Mouse (Mus musculus) left cerebral cortex, postnatal 10 days (tissue): Measurements from ENCODE around the gene Rasal3. TPM values are rescaled to one million over a fixed set of nuclear protein-coding genes. Genes with fewer than 3 reads are reported as not detected.

Experiments
- DNase-seq, 2 experiments: peaks; one replicate each; pipeline ENCODE4 v3.0.0; 2021 to 2022; ENCODE audit warnings: low spot score in 2 of 2, mixed read lengths in 1 of 2; ENCODE audit errors: extremely low spot score in 1 of 2
- intact Hi-C: fragments of 180-260 bp; cut with DNase I; formaldehyde crosslinking; loops from one replicate; pipeline ENCODE4 v1.15.1; 2025
- total RNA-seq, 2 experiments: library from RNA; stranded (reverse); gene quantifications; 2 replicates each; pipeline ENCODE4 v1.2.3; 2021

Rasal3 gene
- total RNA-seq, 2 experiments from 2014 or later, result 2.9 to 3.4 TPM

GRCm38 (mm10) chr17:32362686-32363085, 40.7 kb downstream of the Rasal3 start:
- intact Hi-C loops, result no loop called here
- DNase-seq, result no peak

GRCm38 (mm10) chr17:32359928-32360327, 43.5 kb downstream of the Rasal3 start:
- DNase-seq, result peak in 1 of 2 experiments; percentile 47
- intact Hi-C loops, result no loop called here

- no peak for DNase-seq
- intact Hi-C loops, result no loop called here
Measured at GRCm38 (mm10) chr17:32358943-32359340, 44.4 kb downstream of the Rasal3 start.

DNA sequence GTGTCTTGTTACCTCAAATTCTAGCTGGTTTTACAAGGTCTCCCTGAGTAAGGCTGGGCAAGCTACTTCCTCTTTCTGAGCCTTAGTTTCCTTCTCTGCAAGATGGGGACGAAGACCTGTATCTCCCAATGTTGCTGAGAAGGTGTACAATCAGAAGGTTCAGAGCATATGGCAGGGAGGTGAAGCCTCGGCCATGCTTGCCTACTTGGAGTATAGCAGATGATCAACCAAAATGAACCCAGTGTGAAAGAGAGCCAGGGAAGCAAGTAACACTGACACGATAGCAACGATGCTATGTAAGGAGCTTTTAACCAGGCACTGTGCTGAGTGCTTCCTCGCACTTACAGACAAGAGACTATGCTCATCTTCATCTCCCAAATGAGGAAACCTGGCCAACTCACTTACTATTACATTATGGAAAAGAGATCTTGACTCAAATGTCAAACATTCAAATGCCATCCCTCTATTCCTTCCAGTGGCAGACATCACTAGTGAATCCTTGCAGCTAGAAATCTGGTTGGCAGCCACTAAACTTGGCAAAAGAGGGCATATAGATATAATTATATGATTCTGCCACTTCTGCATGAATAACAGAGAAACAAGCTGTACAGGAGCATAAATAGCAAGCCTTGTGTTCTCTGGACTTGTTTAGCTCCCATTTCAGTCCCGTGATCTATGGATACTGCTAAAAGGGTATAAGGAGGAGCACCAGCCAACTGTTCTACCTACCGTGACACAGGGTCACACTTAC, 45.0 kb downstream of the Rasal3 start:
- intact Hi-C loops, result no loop called here
- no peak for DNase-seq

GRCm38 (mm10) chr17:32356766-32357760, 46.3 kb downstream of the Rasal3 start:
- DNase-seq, result peak in 1 of 2 experiments; percentile 50
- intact Hi-C loops, result no loop called here

- no peak for DNase-seq
- intact Hi-C loops, result no loop called here
Measured at GRCm38 (mm10) chr17:32356281-32356680, 47.1 kb downstream of the Rasal3 start.

DNA sequence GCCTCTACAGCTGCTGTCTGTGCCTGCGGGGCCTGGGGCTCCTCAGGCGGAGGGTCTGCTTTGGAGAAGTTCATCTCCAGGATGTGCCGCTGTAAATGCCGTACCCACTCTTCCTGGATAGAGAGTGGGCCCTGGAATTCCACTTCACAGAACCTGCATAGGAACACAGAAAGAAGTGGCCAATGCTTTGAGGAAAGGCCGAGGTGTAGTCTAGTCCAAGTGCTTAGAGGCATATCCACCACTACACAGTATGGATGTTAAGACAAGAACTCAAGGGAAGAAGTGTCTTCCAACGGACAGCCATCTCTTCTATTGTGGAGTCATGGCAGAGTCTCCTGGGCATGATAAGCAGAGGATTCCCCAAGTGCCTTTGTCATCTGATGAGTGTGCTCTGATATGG, 48.4 kb downstream of the Rasal3 start:
- intact Hi-C loops, result no loop called here

GRCm38 (mm10) chr17:32354211-32354610, 49.2 kb downstream of the Rasal3 start:
- no peak for DNase-seq
- intact Hi-C loops, result no loop called here

More for the DNA sequence above, 48.4 kb downstream of the Rasal3 start:
- DNase-seq, result no peak

DNA sequence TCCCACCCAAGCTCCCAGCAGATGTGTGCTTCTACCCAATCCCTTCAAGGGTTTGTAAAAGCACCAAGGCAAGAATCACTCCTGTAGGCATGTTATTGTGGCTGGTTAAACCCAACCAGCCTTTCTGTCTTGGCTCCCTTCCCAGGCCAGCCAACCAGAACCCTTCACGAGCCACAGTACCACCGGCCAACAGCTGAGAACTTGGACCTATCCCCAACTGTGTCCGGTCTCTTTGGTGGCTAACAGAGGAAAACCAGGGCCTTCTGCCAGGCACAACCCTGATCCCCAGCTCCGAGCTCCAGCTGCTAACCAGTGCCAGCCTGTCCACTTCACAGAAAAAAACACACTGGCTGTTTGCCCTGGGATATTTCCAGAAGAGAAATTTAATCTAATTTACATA, 49.7 kb downstream of the Rasal3 start:
- DNase-seq, result peak; percentile 66 to 81
- intact Hi-C loops, result no loop called here

DNA sequence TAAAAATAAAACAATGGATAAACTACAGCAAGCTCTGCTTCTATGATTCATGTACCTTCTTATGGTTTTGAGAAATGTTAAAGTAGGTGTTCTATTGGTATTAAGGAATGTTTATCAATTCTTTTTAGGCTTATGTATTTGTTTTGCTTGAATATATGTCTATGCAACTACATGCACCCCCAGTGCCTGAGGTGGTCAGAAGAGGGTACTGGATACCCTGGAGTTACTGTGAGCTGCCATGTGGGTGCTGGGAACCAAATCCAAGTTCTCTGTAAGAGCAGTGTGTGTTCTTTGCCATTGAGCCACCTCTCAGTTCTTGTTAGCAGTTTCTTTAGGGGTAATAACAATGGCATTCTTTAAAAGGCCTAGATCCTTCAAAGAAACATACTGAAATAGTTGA, 51.7 kb downstream of the Rasal3 start:
- intact Hi-C loops, result no loop called here
- no peak for DNase-seq

DNA sequence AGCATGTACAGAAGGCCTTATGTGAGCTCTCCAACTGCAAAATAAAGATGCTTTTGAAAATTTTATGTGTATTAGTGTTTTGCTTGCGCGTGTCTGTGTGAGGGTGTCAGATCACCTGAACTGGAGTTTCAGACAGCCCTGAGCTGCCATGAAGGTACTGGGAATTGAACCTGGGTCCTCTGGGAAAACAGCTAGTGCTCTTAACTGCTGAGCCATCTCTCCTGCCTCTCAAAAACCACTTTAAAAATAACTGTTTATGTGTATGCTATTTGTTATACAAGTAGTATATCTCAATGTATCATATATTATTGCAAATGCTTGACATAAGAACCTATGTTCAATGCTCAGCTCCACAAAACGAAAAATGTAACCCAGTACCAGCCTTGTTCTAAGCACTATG, 52.1 kb downstream of the Rasal3 start:
- DNase-seq, result no peak

DNA sequence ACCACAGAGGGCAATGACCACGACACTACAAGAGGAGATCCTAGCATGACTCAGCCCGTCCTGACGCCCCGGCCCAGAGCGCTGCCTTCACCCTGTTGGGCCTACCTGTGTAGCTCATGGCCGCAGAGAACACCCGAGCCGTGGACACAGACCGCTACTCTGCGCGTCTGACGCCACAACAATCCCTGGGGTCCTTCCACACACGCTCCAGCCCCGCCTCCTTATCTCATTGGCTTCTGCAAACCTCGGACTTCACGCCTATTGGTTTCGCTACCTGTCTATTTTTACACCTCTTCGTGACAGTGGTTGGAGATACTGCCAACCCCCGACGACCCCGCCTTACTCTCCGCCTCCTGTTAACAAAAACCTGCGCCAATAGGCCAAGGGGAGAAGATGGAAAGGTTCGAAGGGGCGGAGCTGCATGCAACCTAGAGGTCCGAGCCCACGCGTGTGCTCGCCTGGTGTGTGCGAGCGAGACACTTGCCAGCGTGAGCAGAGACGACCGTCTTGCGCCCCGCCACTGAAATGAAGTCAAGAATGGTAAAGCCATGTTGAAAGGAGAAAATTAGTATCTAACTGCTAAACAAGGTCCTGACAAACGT, 52.9 kb downstream of the Rasal3 start, which contains the start of gene Akap8l:
Akap8l (minus strand) TSS at position 226 of the 602 bp plus-strand sequence.
- peak; percentile 97 to 99 for DNase-seq
- intact Hi-C loops, result no loop called here

More for the DNA sequence above, 52.1 kb downstream of the Rasal3 start:
- intact Hi-C loops, result no loop called here

DNA sequence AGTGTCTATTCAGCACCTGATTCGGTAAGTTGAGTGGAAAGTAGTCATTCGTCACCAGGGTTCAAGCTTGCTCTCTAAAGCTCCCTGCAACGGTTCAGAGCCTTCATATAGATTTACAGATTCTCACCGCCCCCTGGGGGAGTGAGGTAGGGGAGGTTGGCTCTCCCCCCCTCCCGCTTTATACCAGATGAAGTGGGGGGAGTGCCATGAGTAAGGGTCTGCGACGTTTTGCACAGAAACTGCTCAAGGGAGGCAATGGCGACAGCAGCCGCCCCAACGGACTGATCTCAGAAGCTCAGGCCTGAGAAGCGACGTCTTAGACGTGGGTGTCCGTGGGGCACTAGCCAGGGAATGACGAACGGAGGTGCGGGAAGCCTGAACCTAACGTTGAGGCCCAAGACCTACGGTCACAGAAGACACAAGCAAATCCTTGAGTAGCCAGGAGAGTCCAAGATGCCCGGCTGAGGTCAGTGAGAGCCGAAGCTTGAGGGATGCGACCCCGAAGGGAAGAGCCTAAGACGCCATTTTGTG, 53.5 kb downstream of the Rasal3 start:
- intact Hi-C loops, result loop anchor here (2.0 to 5.0 kb wide), 2 partner anchors 82 to 145 kb away; no protein-coding TSS in a partner anchor
- peak in 1 of 2 experiments; percentile 59 for DNase-seq

DNA sequence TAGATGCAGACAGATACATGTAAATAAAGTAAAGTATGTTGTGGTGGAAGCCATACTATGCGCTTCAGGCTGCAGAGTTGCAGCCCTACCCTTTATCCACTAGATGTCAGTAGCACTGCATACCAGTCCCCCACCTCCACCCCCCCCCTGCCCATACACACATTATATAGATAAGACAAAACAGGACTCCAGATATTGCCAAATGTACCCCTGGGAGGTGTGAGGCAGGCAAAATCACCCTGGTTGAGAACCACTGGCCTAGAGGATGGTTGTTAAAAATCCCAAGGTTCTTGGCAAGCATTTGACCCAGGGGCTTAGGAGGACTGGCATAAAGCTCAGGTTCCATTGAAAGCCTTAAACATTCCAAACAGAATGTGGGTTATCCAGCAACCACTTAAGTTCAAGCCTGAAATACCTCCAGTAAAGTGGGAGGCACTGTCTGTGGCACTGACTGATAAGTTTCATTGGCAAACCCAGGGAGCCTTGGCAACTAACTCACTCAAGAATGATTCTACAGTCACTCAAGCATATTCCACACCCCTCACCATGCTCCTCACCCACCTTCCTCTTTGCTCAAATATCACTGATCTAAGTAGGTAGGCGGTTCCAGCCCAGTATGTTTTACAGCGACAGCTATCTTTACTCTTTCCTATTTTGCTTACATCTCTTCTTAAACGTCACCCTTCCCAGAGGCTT, 54.2 kb downstream of the Rasal3 start:
- intact Hi-C loops, result loop anchor here (2.0 to 5.0 kb wide), 2 partner anchors 83 to 146 kb away; no protein-coding TSS in a partner anchor
- DNase-seq, result no peak

DNA sequence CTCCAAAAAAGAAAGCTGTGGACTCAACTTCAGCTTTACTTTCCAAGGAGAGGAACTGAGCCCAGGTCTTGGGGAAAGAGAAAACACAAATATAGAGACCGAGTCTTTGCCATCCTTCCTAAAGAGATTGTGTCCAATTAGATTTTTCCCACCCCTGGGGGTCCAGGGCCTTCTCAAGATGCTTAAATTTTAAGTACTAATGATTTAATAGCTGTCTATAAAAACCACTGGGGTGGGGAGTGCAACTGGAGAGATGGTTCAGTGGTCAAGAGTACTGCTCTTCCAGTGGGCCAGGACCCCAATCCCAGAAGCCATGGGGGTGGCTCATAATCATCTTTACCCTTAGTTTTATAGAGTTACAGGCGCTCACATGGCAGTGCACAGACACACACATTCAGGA, 55.0 kb downstream of the Rasal3 start:
- intact Hi-C loops, result loop anchor here (2.0 to 5.0 kb wide), 2 partner anchors 84 to 146 kb away; no protein-coding TSS in a partner anchor
- no peak for DNase-seq

DNA sequence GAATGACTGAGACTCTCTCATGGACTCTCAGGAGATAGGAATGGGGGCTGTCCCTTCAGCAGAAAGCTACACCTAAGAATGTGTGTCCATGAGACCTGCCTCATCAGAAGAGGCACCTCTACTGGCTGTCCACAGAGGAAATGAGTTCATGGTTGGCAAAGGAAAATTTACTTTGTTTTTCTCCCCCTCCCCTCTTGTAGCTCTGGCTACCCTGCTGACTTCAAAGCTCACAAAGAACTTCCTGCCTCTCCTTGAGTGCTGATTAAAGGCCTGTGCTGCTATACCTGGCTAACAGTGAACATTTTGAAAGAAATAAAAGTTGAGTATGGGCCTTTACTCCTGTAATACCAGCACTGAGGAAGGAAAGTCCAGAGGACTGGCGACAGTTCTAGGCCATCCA, 62.3 kb downstream of the Rasal3 start:
- DNase-seq, result no peak
- intact Hi-C loops, result no loop called here
